Mouse (Mus musculus) intestine, embryonic 16.5 days (tissue): ENCODE measurements at regions not wholly inside any gene's neighbourhood (a gene's known extent, or its start where the extent isn't known, plus 50 kb on each side); places are given as distances from the start of the nearest gene placed in this dataset.

Experiments used
- ATAC-seq: fragments of 200-750 bp; cut with Nextera tagmentation; 2 replicates; pipeline ENCODE4 v1.8.0; 2017; ENCODE audit warnings: moderate TSS enrichment, moderate library complexity
- H3K27ac ChIP-seq: fragments of 300-500 bp; sonication (generic); 2 replicates; pipeline ENCODE4 v1.5.1; 2014; ENCODE audit warnings: mild to moderate bottlenecking, low read length
- H3K27me3 ChIP-seq: fragments of 300-500 bp; sonication (generic); replicated peaks from 2 replicates; pipeline ENCODE4 v1.6.1; 2014; ENCODE audit warnings: low read length, control low read depth, mixed read lengths; ENCODE audit not compliant: control insufficient read depth, insufficient read depth
- H3K36me3 ChIP-seq: fragments of 300-500 bp; sonication (generic); 2 replicates; pipeline ENCODE4 v1.6.1; 2014; ENCODE audit warnings: low read length, control low read depth; ENCODE audit not compliant: control insufficient read depth, insufficient read depth
- H3K4me1 ChIP-seq: fragments of 300-500 bp; sonication (generic); 2 replicates; pipeline ENCODE4 v1.6.1; 2014; ENCODE audit warnings: low read length, control low read depth, mixed read lengths; ENCODE audit not compliant: control insufficient read depth, insufficient read depth
- H3K4me2 ChIP-seq: fragments of 300-500 bp; sonication (generic); 2 replicates; pipeline ENCODE4 v1.6.1; 2014; ENCODE audit warnings: low read depth, low read length, control low read depth
- H3K4me3 ChIP-seq: fragments of 300-500 bp; sonication (generic); 2 replicates; pipeline ENCODE4 v1.5.1; 2014; ENCODE audit warnings: mild to moderate bottlenecking, low read length
- H3K9ac ChIP-seq: fragments of 300-500 bp; sonication (generic); 2 replicates; pipeline ENCODE4 v1.6.1; 2014; ENCODE audit warnings: low read depth, low read length
- H3K9me3 ChIP-seq: fragments of 300-500 bp; sonication (generic); 2 replicates; pipeline ENCODE4 v1.6.1; 2016; ENCODE audit warnings: low read length, control low read depth; ENCODE audit not compliant: control insufficient read depth
- WGBS: fragments of 180-500 bp; shearing (Covaris S2); extraction: QIAGEN DNeasy Blood & Tissue Kit; methylation state at CpG from one replicate; pipeline ENCODE4 v1.1.7; 2014; 5-methylcytosine and 5-hydroxymethylcytosine counted together

- ATAC-seq: peak; percentile 89
- no peaks in the 10 kb centered on the region for H3K9me3 ChIP-seq
- WGBS: 68% methylated on average over 5 of the region's 5 CpGs
- H3K36me3 ChIP-seq: no peaks in the 10 kb centered on the region
- H3K4me3 ChIP-seq: no peak overlapping the region
- H3K4me2 ChIP-seq: no peak overlapping the region
- no peak overlapping the region for H3K27ac ChIP-seq
- no peaks in the 10 kb centered on the region for H3K27me3 ChIP-seq
- H3K4me1 ChIP-seq: no peaks in the 10 kb centered on the region
- H3K9ac ChIP-seq: no peak overlapping the region
These were observed 388.5 kb upstream of the Cdh11 start for GRCm38 (mm10) chr8:103173803-103174429.

- no peak for ATAC-seq
- Histone ChIP-seq H3K36me3 (no peaks in the 10 kb centered on the region), H3K4me1 (no peaks in the 10 kb centered on the region), H3K9me3 (no peaks in the 10 kb centered on the region), H3K9ac (no peak overlapping the region), H3K27me3 (no peaks in the 10 kb centered on the region), H3K4me3 (no peak overlapping the region), H3K4me2 (no peak overlapping the region), H3K27ac (no peak overlapping the region)
These were observed 395.2 kb upstream of the Cdh11 start for GRCm38 (mm10) chr8:103180661-103181060.

- H3K4me3 ChIP-seq: no peak overlapping the region
- H3K4me1 ChIP-seq: no peaks in the 10 kb centered on the region
- 66% methylated on average over 8 of the region's 8 CpGs for WGBS
- H3K27me3 ChIP-seq: no peaks in the 10 kb centered on the region
- no peak overlapping the region for H3K4me2 ChIP-seq
- H3K36me3 ChIP-seq: no peaks in the 10 kb centered on the region
- H3K9ac ChIP-seq: no peak overlapping the region
- no peak overlapping the region for H3K27ac ChIP-seq
- no peak for ATAC-seq
- no peaks in the 10 kb centered on the region for H3K9me3 ChIP-seq
These were observed 403.5 kb upstream of the Cdh11 start for GRCm38 (mm10) chr8:103188720-103189498.

GRCm38 (mm10) chr8:103198251-103198650 is 412.8 kb upstream of the Cdh11 start:
- Histone ChIP-seq H3K9me3 (no peaks in the 10 kb centered on the region), H3K4me3 (no peak overlapping the region), H3K4me2 (no peak overlapping the region), H3K36me3 (no peaks in the 10 kb centered on the region), H3K4me1 (0 out of 2 replicates have a peak, but pooled peaks cover 2% of the 10 kb centered on the region), H3K27ac (no peak overlapping the region), H3K9ac (no peak overlapping the region), H3K27me3 (no peaks in the 10 kb centered on the region)
- no peak for ATAC-seq
- 63% methylated on average over 3 of the region's 3 CpGs for WGBS

GRCm38 (mm10) chr8:103199696-103200615 is 414.5 kb upstream of the Cdh11 start:
- Histone ChIP-seq H3K4me3 (no peak overlapping the region), H3K4me1 (0 out of 2 replicates have a peak, but pooled peaks cover 2% of the 10 kb centered on the region), H3K36me3 (no peaks in the 10 kb centered on the region), H3K27me3 (no peaks in the 10 kb centered on the region), H3K27ac (no peak overlapping the region), H3K9me3 (no peaks in the 10 kb centered on the region), H3K4me2 (no peak overlapping the region), H3K9ac (no peak overlapping the region)
- ATAC-seq: peak; percentile 56
- 57% methylated on average over 11 of the region's 11 CpGs for WGBS

- WGBS: 30% methylated on average over 1 of the region's 1 CpGs
- Histone ChIP-seq H3K4me3 (no peak overlapping the region), H3K9me3 (no peaks in the 10 kb centered on the region), H3K27ac (no peak overlapping the region), H3K9ac (no peak overlapping the region), H3K36me3 (no peaks in the 10 kb centered on the region), H3K27me3 (no peaks in the 10 kb centered on the region), H3K4me1 (0 out of 2 replicates have a peak, but pooled peaks cover 2% of the 10 kb centered on the region), H3K4me2 (no peak overlapping the region)
- ATAC-seq: no peak
These were observed 418.3 kb upstream of the Cdh11 start for GRCm38 (mm10) chr8:103203710-103204109.

GRCm38 (mm10) chr8:103214606-103215005 is 429.2 kb upstream of the Cdh11 start:
- 58% methylated on average over 2 of the region's 2 CpGs for WGBS
- H3K9me3 ChIP-seq: no peaks in the 10 kb centered on the region
- H3K4me2 ChIP-seq: no peak overlapping the region
- no peak overlapping the region for H3K9ac ChIP-seq
- no peaks in the 10 kb centered on the region for H3K36me3 ChIP-seq
- H3K4me3 ChIP-seq: no peak overlapping the region
- H3K27ac ChIP-seq: no peak overlapping the region
- H3K4me1 ChIP-seq: no peaks in the 10 kb centered on the region
- H3K27me3 ChIP-seq: no peaks in the 10 kb centered on the region
- ATAC-seq: no peak; the same call in 1 of the 2 replicates

GRCm38 (mm10) chr8:103230741-103231475 is 445.5 kb upstream of the Cdh11 start:
- Histone ChIP-seq H3K9me3 (no peaks in the 10 kb centered on the region), H3K27me3 (no peaks in the 10 kb centered on the region), H3K4me2 (no peak overlapping the region), H3K36me3 (no peaks in the 10 kb centered on the region), H3K9ac (no peak overlapping the region), H3K4me3 (no peak overlapping the region), H3K4me1 (peaks cover 3% of the 10 kb centered on the region; the same call in 1 of the 2 replicates), H3K27ac (peak overlapping the region; percentile 66)
- WGBS: 50% methylated on average over 9 of the region's 9 CpGs
- ATAC-seq: no peak
